Comparison of ENCODE assay signal across 8 mouse cellular contexts in genomic region chr5:138996322-138997073, GRCm38 (mm10). TPM values are rescaled to one million over a fixed set of nuclear protein-coding genes. Genes with fewer than 3 reads are reported as not detected.
DNase-seq lines count a peak whose midpoint lies in the region; ATAC-seq lines count a peak whose summit lies in the region.

No protein-coding gene starts in this region.

- H3K4me1 ChIP-seq in embryonic facial prominence, embryonic 14.5 days (ENCODE audit: control insufficient read depth, insufficient read depth, low read length) = peaks cover 42% of the 10 kb centered on the region
- H3K4me1 ChIP-seq in hindbrain, embryonic 13.5 days (replicated peaks) = peaks cover 70% of the 10 kb centered on the region
- H3K4me1 ChIP-seq in liver, embryonic 12.5 days = peaks cover 24% of the 10 kb centered on the region

- peak; percentile 94 for DNase-seq in heart, adult 11 months
- no peak for DNase-seq in heart, postnatal 25 days (ENCODE audit: low spot score)
- DNase-seq in adrenal gland, postnatal 14 days = peak; percentile 82
- no peak for DNase-seq in embryonic facial prominence, embryonic 14.5 days (ENCODE audit: low spot score)
- peak; percentile 57 for DNase-seq in retina, embryonic 14.5 days (ENCODE audit: low spot score)

- 0 out of 2 replicates have a peak, but pooled peaks have one; percentile 7 for ATAC-seq in embryonic facial prominence, embryonic 14.5 days (ENCODE audit: low read depth)
- no peak for ATAC-seq in hindbrain, embryonic 13.5 days (ENCODE audit: low FRiP score)
- ATAC-seq in liver, embryonic 12.5 days = no peak
- ATAC-seq in activated CD4-positive, CD25-positive, alpha-beta regulatory T cell, adult 4 months = no peak

- H3K9me3 ChIP-seq in embryonic facial prominence, embryonic 14.5 days (ENCODE audit: control insufficient read depth, low read length) = peaks cover 8% of the 10 kb centered on the region
- no peaks in the 10 kb centered on the region for H3K9me3 ChIP-seq in hindbrain, embryonic 13.5 days
- H3K9me3 ChIP-seq in liver, embryonic 12.5 days (replicated peaks) = no peaks in the 10 kb centered on the region

- H3K27me3 ChIP-seq in embryonic facial prominence, embryonic 14.5 days (replicated peaks; ENCODE audit: control insufficient read depth, insufficient read depth, low read length) = peaks cover 74% of the 10 kb centered on the region
- peaks cover 74% of the 10 kb centered on the region for H3K27me3 ChIP-seq in hindbrain, embryonic 13.5 days
- peaks cover 98% of the 10 kb centered on the region for H3K27me3 ChIP-seq in liver, embryonic 12.5 days (replicated peaks)

- H3K4me3 ChIP-seq in embryonic facial prominence, embryonic 14.5 days (ENCODE audit: low read depth, low read length) = peak overlapping the region; percentile 73
- peak overlapping the region; percentile 73 for H3K4me3 ChIP-seq in hindbrain, embryonic 13.5 days
- peak overlapping the region; percentile 57; the same call in 1 of the 2 replicates for H3K4me3 ChIP-seq in liver, embryonic 12.5 days

- intact Hi-C loops in heart, postnatal 25 days (cut with DNase I) = loop anchor here (5.0 kb wide), 1 partner anchor 81 kb away; no protein-coding TSS in a partner anchor

- WGBS in embryonic facial prominence, embryonic 14.5 days = 8% methylated on average over 24 of the region's 24 CpGs
- 2% methylated on average over 24 of the region's 24 CpGs for WGBS in hindbrain, embryonic 13.5 days
- 4% methylated on average over 24 of the region's 24 CpGs for WGBS in liver, embryonic 12.5 days (ENCODE audit: insufficient replicate concordance)

- H3K27ac ChIP-seq in embryonic facial prominence, embryonic 14.5 days (replicated peaks; ENCODE audit: low read depth, low read length) = peak overlapping the region; percentile 92
- peak overlapping the region; percentile 89 for H3K27ac ChIP-seq in hindbrain, embryonic 13.5 days
- no peak overlapping the region for H3K27ac ChIP-seq in liver, embryonic 12.5 days

- peak overlapping the region; percentile 89 for H3K4me2 ChIP-seq in embryonic facial prominence, embryonic 14.5 days (ENCODE audit: low read depth, low read length)
- peak overlapping the region; percentile 89 for H3K4me2 ChIP-seq in hindbrain, embryonic 13.5 days
- peak overlapping the region; percentile 72 for H3K4me2 ChIP-seq in liver, embryonic 12.5 days

- peak overlapping the region; percentile 78 for H3K9ac ChIP-seq in embryonic facial prominence, embryonic 14.5 days (ENCODE audit: low read depth, low read length)
- peak overlapping the region; percentile 83 for H3K9ac ChIP-seq in hindbrain, embryonic 13.5 days
- no peak overlapping the region for H3K9ac ChIP-seq in liver, embryonic 12.5 days

- H3K36me3 ChIP-seq in embryonic facial prominence, embryonic 14.5 days (ENCODE audit: control insufficient read depth, insufficient read depth, low read length) = no peaks in the 10 kb centered on the region
- H3K36me3 ChIP-seq in hindbrain, embryonic 13.5 days = no peaks in the 10 kb centered on the region
- no peaks in the 10 kb centered on the region for H3K36me3 ChIP-seq in liver, embryonic 12.5 days

RNA-seq across cellular contexts. Expression of gene Pdgfa, which starts 0.7 kb away (rescaled TPM):
- total RNA-seq in heart, postnatal 25 days (2021) = 10 to 100 TPM; 23.3 to 27.2 TPM
- total RNA-seq in adrenal gland, postnatal 14 days (2021) = 22.0 and 26.0 TPM in 2 replicates
- polyA plus RNA-seq in embryonic facial prominence, embryonic 14.5 days (2014; fragmentation: Nextera tagmentation; extraction: Ambion mirVana) = 65.7 and 73.2 TPM in 2 replicates
- polyA plus RNA-seq in hindbrain, embryonic 13.5 days (2015; fragmentation: Nextera tagmentation; extraction: Ambion mirVana) = 13.7 and 14.5 TPM in 2 replicates
- 1.9 and 2.8 TPM in 2 replicates for polyA plus RNA-seq in liver, embryonic 12.5 days (2016; fragmentation: Nextera tagmentation; extraction: Ambion mirVana)
- polyA plus RNA-seq in activated CD4-positive, CD25-positive, alpha-beta regulatory T cell, adult 4 months (2017; shearing (Covaris generic)) = not detected

Comparison
In these comparisons a context has a peak if more than half of its experiments do, and no peak if none do; other contexts are left out.
1. DNase-seq: peak in heart, adult 11 months (single experiment), adrenal gland, postnatal 14 days (single experiment) and retina, embryonic 14.5 days (single experiment); none in heart, postnatal 25 days (single experiment) and embryonic facial prominence, embryonic 14.5 days (single experiment).
2. Peak in every context shown above with its lines, with median percentiles within 50 percentile points of each other: H3K4me2 ChIP-seq and H3K4me3 ChIP-seq.